Mouse (Mus musculus): ENCODE data around the gene Rnf146. TPM values are rescaled to one million over a fixed set of nuclear protein-coding genes. Genes with fewer than 3 reads are reported as not detected.

Gene Rnf146
- total and polyA plus RNA-seq, 2 experiments from 2014 or later: 37.3 to 39.3 TPM

DNA sequence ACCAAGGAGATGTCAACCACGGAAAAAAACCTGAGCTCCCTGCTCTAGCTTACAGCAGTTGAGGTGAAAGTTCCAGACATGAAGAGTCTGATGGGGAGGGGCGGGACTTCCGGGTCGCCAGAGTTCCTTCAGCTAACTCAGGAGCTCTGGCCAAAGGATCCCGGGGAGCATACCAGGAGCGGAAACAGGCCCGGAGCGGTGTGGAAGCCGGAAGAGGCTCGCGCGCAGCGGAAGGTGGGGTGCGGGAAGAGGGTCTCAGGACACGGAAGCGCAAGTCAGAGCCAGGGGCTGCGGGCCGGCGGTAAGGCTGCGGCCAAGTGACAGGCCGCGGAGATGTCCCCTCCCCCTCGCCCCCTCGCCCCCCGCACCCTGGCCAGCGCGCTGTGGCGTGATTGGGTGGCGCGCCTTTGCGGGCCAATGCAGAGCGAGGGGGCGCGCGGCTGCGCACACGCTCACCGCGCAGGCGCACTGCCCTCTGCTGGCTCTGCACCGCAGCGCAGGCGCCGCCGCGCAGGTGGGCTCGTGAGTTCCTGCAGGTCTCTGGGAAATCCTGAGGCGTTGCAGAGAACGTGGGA lies 49.1 kb downstream of the Rnf146 start, which contains the start of gene Echdc1:
Gene Echdc1, plus strand, starts transcription at position 103 of the 575 bp plus-strand sequence.
- no peaks in the 10 kb centered on the region for H3K36me3 ChIP-seq (replicated peaks; ENCODE audit: control insufficient read depth, insufficient read depth, low read length)
- peak within 1 kb of the TSS; percentile 92 for H3K4me3 ChIP-seq (ENCODE audit: low read depth, low read length)
- H3K4me1 ChIP-seq (ENCODE audit: control insufficient read depth, insufficient read depth): peaks cover 11% of the 10 kb centered on the region
- WGBS: under 1% methylated on average over 31 of the region's 49 CpGs
- TF ChIP-seq EP300 (IDR thresholded peaks at IDR 0.05; ENCODE audit: low read depth): no peak
- peak; percentile 84 for TF ChIP-seq CTCF (IDR thresholded peaks at IDR 0.05; ENCODE audit: low read depth)
- peak within 1 kb of the TSS; percentile 86 for H3K9ac ChIP-seq (replicated peaks; ENCODE audit: low read depth, low read length)
- DNase-seq (ENCODE audit: low spot score) (peak; percentile 88), ATAC-seq (ENCODE audit: insufficient read depth, low read depth) (peak; percentile 99)
- peak within 1 kb of the TSS; percentile 77 for H3K4me2 ChIP-seq (ENCODE audit: low read depth, low read length)
- H3K27me3 ChIP-seq (ENCODE audit: control insufficient read depth, insufficient read depth, low read length): no peaks in the 10 kb centered on the region
- peak within 1 kb of the TSS; percentile 90 for H3K27ac ChIP-seq (ENCODE audit: low read depth)
- H3K9me3 ChIP-seq (replicated peaks; ENCODE audit: control insufficient read depth, low read length): no peaks in the 10 kb centered on the region

DNA sequence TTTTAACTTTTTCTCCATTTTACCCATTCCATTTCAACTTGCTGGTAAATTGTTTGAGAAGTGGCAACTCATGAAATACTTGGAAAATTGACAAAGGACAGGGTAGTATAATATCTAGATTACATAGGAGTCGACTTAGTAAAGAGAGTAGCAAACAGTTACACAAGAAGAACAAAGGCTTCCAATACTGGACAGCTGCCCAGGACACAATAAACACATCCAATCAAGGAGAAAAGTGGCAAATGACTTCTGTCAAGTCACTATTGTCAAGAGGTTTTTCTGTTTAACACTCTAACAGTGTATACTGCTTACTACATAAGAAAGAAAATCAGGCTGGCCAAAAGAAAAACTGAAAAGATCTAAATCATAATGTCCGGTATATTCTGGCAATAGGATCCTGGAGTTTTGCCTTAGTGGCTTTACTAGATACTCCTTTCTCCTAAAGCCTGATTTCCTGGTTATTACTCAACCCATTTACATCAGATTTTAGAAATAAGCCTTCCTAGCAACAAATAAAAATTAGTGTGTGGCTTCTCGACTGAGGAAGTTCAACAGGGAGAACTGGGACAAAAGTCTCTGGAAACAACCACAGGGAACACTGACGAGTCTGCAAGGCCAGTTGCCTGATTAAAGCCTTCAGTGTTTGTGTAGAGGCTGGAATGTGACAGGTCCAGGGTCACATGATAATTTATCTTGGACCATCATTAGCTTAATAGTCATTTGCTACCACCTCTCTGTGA lies 50.6 kb downstream of the Rnf146 start:
- TF ChIP-seq CTCF (IDR thresholded peaks at IDR 0.05; ENCODE audit: low read depth) (no peak), EP300 (IDR thresholded peaks at IDR 0.05; ENCODE audit: low read depth) (no peak)
- no peak overlapping the region for H3K4me3 ChIP-seq (ENCODE audit: low read depth, low read length)
- H3K9ac ChIP-seq (replicated peaks; ENCODE audit: low read depth, low read length): no peak overlapping the region
- no peaks in the 10 kb centered on the region for H3K9me3 ChIP-seq (replicated peaks; ENCODE audit: control insufficient read depth, low read length)
- H3K4me1 ChIP-seq (ENCODE audit: control insufficient read depth, insufficient read depth): peaks cover 11% of the 10 kb centered on the region
- DNase-seq (ENCODE audit: low spot score): no peak
- H3K27me3 ChIP-seq (ENCODE audit: control insufficient read depth, insufficient read depth, low read length): no peaks in the 10 kb centered on the region
- whole genome bisulfite sequencing: 69% methylated on average over 4 of the region's 4 CpGs
- ATAC-seq (ENCODE audit: insufficient read depth, low read depth): no peak
- no peak overlapping the region for H3K27ac ChIP-seq (ENCODE audit: low read depth)
- H3K4me2 ChIP-seq (ENCODE audit: low read depth, low read length): no peak overlapping the region
- H3K36me3 ChIP-seq (replicated peaks; ENCODE audit: control insufficient read depth, insufficient read depth, low read length): no peaks in the 10 kb centered on the region

DNA sequence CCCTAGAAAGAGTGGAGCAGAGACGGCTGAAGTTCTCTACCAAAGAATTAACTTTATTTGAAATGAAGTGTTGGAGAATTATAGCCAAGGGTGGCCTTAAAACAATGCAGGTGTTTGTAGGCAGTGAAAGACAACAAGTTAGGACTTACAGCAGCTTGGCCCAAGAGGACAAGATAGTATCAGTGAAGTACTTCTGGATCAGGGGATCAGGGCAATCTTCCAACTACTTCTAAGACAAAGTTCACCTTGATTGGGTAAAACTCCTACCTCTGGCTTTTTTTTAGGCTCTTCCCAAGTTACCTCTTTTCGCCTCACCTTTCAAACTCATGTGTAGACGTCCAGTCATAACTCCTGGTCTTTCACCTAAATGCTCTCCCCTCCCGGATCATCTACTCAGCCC lies 60.0 kb downstream of the Rnf146 start:
- 88% methylated on average over 4 of the region's 4 CpGs for WGBS
- ATAC-seq (ENCODE audit: insufficient read depth, low read depth) (no peak), DNase-seq (ENCODE audit: low spot score) (no peak)
- no peaks in the 10 kb centered on the region for H3K4me1 ChIP-seq (ENCODE audit: control insufficient read depth, insufficient read depth)
- H3K27me3 ChIP-seq (ENCODE audit: control insufficient read depth, insufficient read depth, low read length): no peaks in the 10 kb centered on the region
- H3K4me3 ChIP-seq (ENCODE audit: low read depth, low read length): no peak overlapping the region
- no peak for TF ChIP-seq CTCF (IDR thresholded peaks at IDR 0.05; ENCODE audit: low read depth)
- TF ChIP-seq EP300 (IDR thresholded peaks at IDR 0.05; ENCODE audit: low read depth): no peak
- H3K9ac ChIP-seq (replicated peaks; ENCODE audit: low read depth, low read length): no peak overlapping the region
- no peaks in the 10 kb centered on the region for H3K36me3 ChIP-seq (replicated peaks; ENCODE audit: control insufficient read depth, insufficient read depth, low read length)
- no peak overlapping the region for H3K4me2 ChIP-seq (ENCODE audit: low read depth, low read length)
- no peak overlapping the region for H3K27ac ChIP-seq (ENCODE audit: low read depth)
- H3K9me3 ChIP-seq (replicated peaks; ENCODE audit: control insufficient read depth, low read length): no peaks in the 10 kb centered on the region

Other genes with a start within 250 kb of the Rnf146 start
- gene Soga3, start 218.6 kb downstream of the Rnf146 start, total RNA-seq (2014; rRNA removed; ENCODE audit: low replicate concordance): 2.9 TPM in 1 of 2 replicates, not detected in the other
- 0.07 TPM in 2 replicates for gene Soga3, start 218.6 kb downstream of the Rnf146 start, polyA plus RNA-seq (2015; fragmentation: Nextera tagmentation; extraction: Ambion mirVana)
- not detected in 2 replicates for gene Gm49353, start 163.5 kb downstream of the Rnf146 start, total RNA-seq (2014; rRNA removed; ENCODE audit: low replicate concordance)
- gene Gm49353, start 163.5 kb downstream of the Rnf146 start, polyA plus RNA-seq (2015; fragmentation: Nextera tagmentation; extraction: Ambion mirVana): not detected in 2 replicates
- not detected in 2 replicates for gene 9330159F19Rik, start 150.8 kb downstream of the Rnf146 start, total RNA-seq (2014; rRNA removed; ENCODE audit: low replicate concordance)
- 0.03 TPM in 1 of 2 replicates, not detected in the other for gene 9330159F19Rik, start 150.8 kb downstream of the Rnf146 start, polyA plus RNA-seq (2015; fragmentation: Nextera tagmentation; extraction: Ambion mirVana)
- gene Echdc1, start 49.3 kb downstream of the Rnf146 start, total RNA-seq (2014; rRNA removed; ENCODE audit: low replicate concordance): 12.1 and 27.1 TPM in 2 replicates
- 19.5 and 19.9 TPM in 2 replicates for gene Echdc1, start 49.3 kb downstream of the Rnf146 start, polyA plus RNA-seq (2015; fragmentation: Nextera tagmentation; extraction: Ambion mirVana)
- gene Rspo3, start 173.4 kb upstream of the Rnf146 start, total RNA-seq (2014; rRNA removed; ENCODE audit: low replicate concordance): 0.15 and 1.5 TPM in 2 replicates
- gene Rspo3, start 173.4 kb upstream of the Rnf146 start, polyA plus RNA-seq (2015; fragmentation: Nextera tagmentation; extraction: Ambion mirVana): 1.1 and 1.4 TPM in 2 replicates